Mouse (Mus musculus): ENCODE results near the gene Mrpl3. TPM values are rescaled to one million over a fixed set of nuclear protein-coding genes. Genes with fewer than 3 reads are reported as not detected.

Gene Mrpl3
- polyA plus RNA-seq, 1 experiment from 2014 or later, result 123 TPM

GRCm38 (mm10) chr9:105049636-105050035, 3.4 kb upstream of the Mrpl3 start:
- Histone ChIP-seq H3K4me2 (ENCODE audit: low read depth, severe bottlenecking) (no peak overlapping the region), H3K9me3 (ENCODE audit: control insufficient read depth, low read length) (no peaks in the 10 kb centered on the region), H3K27ac (replicated peaks; ENCODE audit: low read depth, low read length) (no peak overlapping the region), H3K27me3 (ENCODE audit: control insufficient read depth, insufficient read depth, low read length) (no peaks in the 10 kb centered on the region), H3K4me3 (ENCODE audit: low read depth, low read length) (no peak overlapping the region), H3K4me1 (ENCODE audit: control insufficient read depth, insufficient read depth, low read length) (no peaks in the 10 kb centered on the region), H3K36me3 (ENCODE audit: control insufficient read depth, insufficient read depth, low read length) (no peaks in the 10 kb centered on the region), H3K9ac (ENCODE audit: low read length) (no peak overlapping the region)
- DNase-seq (ENCODE audit: low spot score) (no peak), ATAC-seq (ENCODE audit: insufficient number of reproducible peaks, low FRiP score, low TSS enrichment, low read depth) (no peak)
- WGBS, result 70% methylated on average over 2 of the region's 2 CpGs

- H3K27ac ChIP-seq (replicated peaks; ENCODE audit: low read depth, low read length), result no peak overlapping the region
- H3K4me3 ChIP-seq (ENCODE audit: low read depth, low read length), result no peak overlapping the region
- H3K9me3 ChIP-seq (ENCODE audit: control insufficient read depth, low read length), result no peaks in the 10 kb centered on the region
- WGBS, result 69% methylated on average over 2 of the region's 2 CpGs
- no peaks in the 10 kb centered on the region for H3K36me3 ChIP-seq (ENCODE audit: control insufficient read depth, insufficient read depth, low read length)
- ATAC-seq (ENCODE audit: insufficient number of reproducible peaks, low FRiP score, low TSS enrichment, low read depth), result no peak
- no peaks in the 10 kb centered on the region for H3K4me1 ChIP-seq (ENCODE audit: control insufficient read depth, insufficient read depth, low read length)
- no peak for DNase-seq (ENCODE audit: low spot score)
- no peak overlapping the region for H3K4me2 ChIP-seq (ENCODE audit: low read depth, severe bottlenecking)
- H3K9ac ChIP-seq (ENCODE audit: low read length), result no peak overlapping the region
- no peaks in the 10 kb centered on the region for H3K27me3 ChIP-seq (ENCODE audit: control insufficient read depth, insufficient read depth, low read length)
Measured at GRCm38 (mm10) chr9:105050257-105050656, 2.8 kb upstream of the Mrpl3 start.

- no peaks in the 10 kb centered on the region for H3K27me3 ChIP-seq (ENCODE audit: control insufficient read depth, insufficient read depth, low read length)
- ATAC-seq (ENCODE audit: insufficient number of reproducible peaks, low FRiP score, low TSS enrichment, low read depth) (no peak), DNase-seq (ENCODE audit: low spot score) (no peak)
- H3K4me3 ChIP-seq (ENCODE audit: low read depth, low read length), result peak overlapping the region; percentile 92
- peak overlapping the region; percentile 79 for H3K4me2 ChIP-seq (ENCODE audit: low read depth, severe bottlenecking)
- no peak overlapping the region for H3K27ac ChIP-seq (replicated peaks; ENCODE audit: low read depth, low read length)
- H3K9me3 ChIP-seq (ENCODE audit: control insufficient read depth, low read length), result no peaks in the 10 kb centered on the region
- 55% methylated on average over 4 of the region's 4 CpGs for WGBS
- H3K9ac ChIP-seq (ENCODE audit: low read length), result peak overlapping the region; percentile 96
- peaks cover 9% of the 10 kb centered on the region; the same call in 1 of the 2 replicates for H3K36me3 ChIP-seq (ENCODE audit: control insufficient read depth, insufficient read depth, low read length)
- no peaks in the 10 kb centered on the region for H3K4me1 ChIP-seq (ENCODE audit: control insufficient read depth, insufficient read depth, low read length)
Measured at GRCm38 (mm10) chr9:105053812-105054211, 773 bp downstream of the Mrpl3 start.

GRCm38 (mm10) chr9:105069106-105069505, 16.1 kb downstream of the Mrpl3 start:
- no peak overlapping the region for H3K9ac ChIP-seq (ENCODE audit: low read length)
- WGBS, result 89% methylated on average over 10 of the region's 10 CpGs

GRCm38 (mm10) chr9:105072991-105073748, 20.1 kb downstream of the Mrpl3 start:
- no peak for ATAC-seq (ENCODE audit: insufficient number of reproducible peaks, low FRiP score, low TSS enrichment, low read depth)
- no peak overlapping the region for H3K27ac ChIP-seq (replicated peaks; ENCODE audit: low read depth, low read length)
- peaks cover 2% of the 10 kb centered on the region; the same call in 1 of the 2 replicates for H3K36me3 ChIP-seq (ENCODE audit: control insufficient read depth, insufficient read depth, low read length)
- 86% methylated on average over 4 of the region's 4 CpGs for WGBS
- no peaks in the 10 kb centered on the region for H3K4me1 ChIP-seq (ENCODE audit: control insufficient read depth, insufficient read depth, low read length)
- no peak overlapping the region for H3K4me3 ChIP-seq (ENCODE audit: low read depth, low read length)
- DNase-seq (ENCODE audit: low spot score), result no peak
- H3K9me3 ChIP-seq (ENCODE audit: control insufficient read depth, low read length), result no peaks in the 10 kb centered on the region
- H3K27me3 ChIP-seq (ENCODE audit: control insufficient read depth, insufficient read depth, low read length), result no peaks in the 10 kb centered on the region
- H3K9ac ChIP-seq (ENCODE audit: low read length), result no peak overlapping the region
- H3K4me2 ChIP-seq (ENCODE audit: low read depth, severe bottlenecking), result no peak overlapping the region

More at GRCm38 (mm10) chr9:105069106-105069505, 16.1 kb downstream of the Mrpl3 start:
- no peak overlapping the region for H3K4me3 ChIP-seq (ENCODE audit: low read depth, low read length)
- H3K9me3 ChIP-seq (ENCODE audit: control insufficient read depth, low read length), result no peaks in the 10 kb centered on the region
- peaks cover 2% of the 10 kb centered on the region; the same call in 1 of the 2 replicates for H3K36me3 ChIP-seq (ENCODE audit: control insufficient read depth, insufficient read depth, low read length)
- no peak for DNase-seq (ENCODE audit: low spot score)
- H3K27me3 ChIP-seq (ENCODE audit: control insufficient read depth, insufficient read depth, low read length), result no peaks in the 10 kb centered on the region
- no peak overlapping the region for H3K27ac ChIP-seq (replicated peaks; ENCODE audit: low read depth, low read length)
- no peak overlapping the region for H3K4me2 ChIP-seq (ENCODE audit: low read depth, severe bottlenecking)
- H3K4me1 ChIP-seq (ENCODE audit: control insufficient read depth, insufficient read depth, low read length), result no peaks in the 10 kb centered on the region
- no peak for ATAC-seq (ENCODE audit: insufficient number of reproducible peaks, low FRiP score, low TSS enrichment, low read depth)

GRCm38 (mm10) chr9:105074851-105075250, 21.8 kb downstream of the Mrpl3 start:
- Histone ChIP-seq H3K4me1 (ENCODE audit: control insufficient read depth, insufficient read depth, low read length) (no peaks in the 10 kb centered on the region), H3K36me3 (ENCODE audit: control insufficient read depth, insufficient read depth, low read length) (peaks cover 2% of the 10 kb centered on the region; the same call in 1 of the 2 replicates), H3K27ac (replicated peaks; ENCODE audit: low read depth, low read length) (no peak overlapping the region), H3K9ac (ENCODE audit: low read length) (no peak overlapping the region), H3K27me3 (ENCODE audit: control insufficient read depth, insufficient read depth, low read length) (no peaks in the 10 kb centered on the region), H3K4me2 (ENCODE audit: low read depth, severe bottlenecking) (no peak overlapping the region), H3K4me3 (ENCODE audit: low read depth, low read length) (no peak overlapping the region), H3K9me3 (ENCODE audit: control insufficient read depth, low read length) (no peaks in the 10 kb centered on the region)
- DNase-seq (ENCODE audit: low spot score), result no peak
- 90% methylated on average over 8 of the region's 8 CpGs for WGBS
- no peak for ATAC-seq (ENCODE audit: insufficient number of reproducible peaks, low FRiP score, low TSS enrichment, low read depth)

- no peak for ATAC-seq (ENCODE audit: insufficient number of reproducible peaks, low FRiP score, low TSS enrichment, low read depth)
- H3K36me3 ChIP-seq (ENCODE audit: control insufficient read depth, insufficient read depth, low read length), result peaks cover 2% of the 10 kb centered on the region; the same call in 1 of the 2 replicates
- H3K4me1 ChIP-seq (ENCODE audit: control insufficient read depth, insufficient read depth, low read length), result no peaks in the 10 kb centered on the region
- no peak overlapping the region for H3K9ac ChIP-seq (ENCODE audit: low read length)
- no peak overlapping the region for H3K27ac ChIP-seq (replicated peaks; ENCODE audit: low read depth, low read length)
- no peak for DNase-seq (ENCODE audit: low spot score)
- no peaks in the 10 kb centered on the region for H3K9me3 ChIP-seq (ENCODE audit: control insufficient read depth, low read length)
- WGBS, result 92% methylated on average over 13 of the region's 13 CpGs
- no peaks in the 10 kb centered on the region for H3K27me3 ChIP-seq (ENCODE audit: control insufficient read depth, insufficient read depth, low read length)
- H3K4me2 ChIP-seq (ENCODE audit: low read depth, severe bottlenecking), result no peak overlapping the region
- no peak overlapping the region for H3K4me3 ChIP-seq (ENCODE audit: low read depth, low read length)
Measured at GRCm38 (mm10) chr9:105076756-105077424, 23.9 kb downstream of the Mrpl3 start.

- Histone ChIP-seq H3K9me3 (ENCODE audit: control insufficient read depth, low read length) (no peaks in the 10 kb centered on the region), H3K4me3 (ENCODE audit: low read depth, low read length) (no peak overlapping the region), H3K27me3 (ENCODE audit: control insufficient read depth, insufficient read depth, low read length) (no peaks in the 10 kb centered on the region), H3K27ac (replicated peaks; ENCODE audit: low read depth, low read length) (no peak overlapping the region), H3K4me1 (ENCODE audit: control insufficient read depth, insufficient read depth, low read length) (no peaks in the 10 kb centered on the region), H3K36me3 (ENCODE audit: control insufficient read depth, insufficient read depth, low read length) (no peaks in the 10 kb centered on the region; the same call in 1 of the 2 replicates), H3K4me2 (ENCODE audit: low read depth, severe bottlenecking) (no peak overlapping the region), H3K9ac (ENCODE audit: low read length) (no peak overlapping the region)
- 90% methylated on average over 4 of the region's 4 CpGs for WGBS
- no peak for DNase-seq (ENCODE audit: low spot score)
- no peak for ATAC-seq (ENCODE audit: insufficient number of reproducible peaks, low FRiP score, low TSS enrichment, low read depth)
Measured at GRCm38 (mm10) chr9:105078460-105078859, 25.4 kb downstream of the Mrpl3 start.

All from limb, embryonic 11.5 days (tissue).